Mouse (Mus musculus): ENCODE measurements around the gene Hamp2. TPM values are rescaled to one million over a fixed set of nuclear protein-coding genes. Genes with fewer than 3 reads are reported as not detected.
"Not testable (repeated sequence)": the region's sequence is repeated elsewhere in the genome, so short reads cannot be mapped to it uniquely, and the experiment has no call there.

Hamp2 gene
- polyA plus RNA-seq, 1 experiment = not detected

DNA sequence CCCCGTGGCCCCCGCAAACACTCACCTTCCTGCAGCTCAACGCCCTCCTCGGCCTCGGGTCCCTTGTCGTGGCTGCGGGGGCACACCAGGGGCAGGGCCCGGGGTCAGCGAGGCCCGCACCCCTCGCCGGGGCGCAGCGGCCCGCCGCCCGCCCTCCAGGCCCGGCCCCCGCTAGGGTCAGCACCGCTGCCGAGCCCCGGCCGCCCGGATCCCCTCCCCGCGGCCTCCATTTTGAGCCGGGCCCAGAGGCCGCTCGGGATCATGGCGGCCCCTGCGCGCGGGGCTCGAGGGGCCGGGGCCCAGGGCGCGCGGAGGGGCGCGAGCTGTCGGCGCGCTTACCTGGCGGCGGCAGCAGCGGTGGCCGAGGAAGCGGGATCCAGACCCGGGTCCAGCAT lies 31.9 kb upstream of the Hamp2 start:
- under 1% methylated on average over 35 of the region's 49 CpGs for WGBS
- TF ChIP-seq POLR2A (IDR thresholded peaks at IDR 0.05; ENCODE audit: borderline replicate concordance, control insufficient read depth, low read depth, low read length) = no peak
- no peak for TF ChIP-seq CTCF (IDR thresholded peaks at IDR 0.05; ENCODE audit: control insufficient read depth, insufficient read depth, low read length)
- H3K27ac ChIP-seq (ENCODE audit: control insufficient read depth, insufficient read depth, low read depth, low read length, poor library complexity) = peak overlapping the region; percentile 99
- H3K4me3 ChIP-seq (replicated peaks; ENCODE audit: control insufficient read depth, low read depth, low read length) = peak overlapping the region; percentile 80
- H3K4me1 ChIP-seq (ENCODE audit: control insufficient read depth, insufficient read depth, low read length) = peaks cover 3% of the 10 kb centered on the region; the same call in 1 of the 2 replicates

DNA sequence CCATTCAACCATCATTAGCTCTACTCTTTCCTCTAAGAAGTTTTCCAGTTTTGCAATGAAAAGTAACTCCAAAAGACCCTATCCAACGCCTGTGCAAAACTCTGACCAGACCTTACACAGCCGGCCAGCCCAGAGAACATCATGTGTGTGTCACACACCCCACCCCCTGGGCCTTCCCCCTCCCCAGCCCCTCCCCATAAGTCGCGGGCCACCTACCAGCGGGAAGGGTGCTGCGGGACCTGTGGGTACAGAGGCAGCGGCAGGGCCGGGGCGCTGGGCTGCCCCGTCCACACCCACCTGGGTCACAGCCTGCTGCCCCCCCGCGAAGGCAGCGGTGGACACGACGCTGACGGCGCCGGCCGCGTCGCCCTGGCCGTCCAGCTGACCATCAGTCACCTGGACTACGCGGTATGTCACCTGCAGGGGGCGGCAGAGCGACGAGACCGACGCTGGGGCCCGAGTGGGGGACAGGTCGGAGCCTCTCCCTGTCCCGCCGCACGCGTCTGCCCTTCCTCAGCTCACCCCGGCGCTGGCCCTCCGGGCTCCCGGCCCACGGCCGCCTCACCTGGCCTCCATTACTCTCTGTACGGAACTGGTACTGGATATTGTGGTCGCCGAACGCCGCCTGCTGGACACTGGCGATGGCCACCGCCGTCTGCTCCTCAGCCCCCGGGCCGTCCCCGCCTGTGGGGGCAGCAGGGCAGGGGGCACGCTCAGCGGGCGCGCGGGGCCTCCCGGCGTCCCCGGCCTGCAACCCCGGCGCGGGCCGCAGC lies 31.3 kb upstream of the Hamp2 start:
- H3K4me1 ChIP-seq (ENCODE audit: control insufficient read depth, insufficient read depth, low read length) = peaks cover 3% of the 10 kb centered on the region; the same call in 1 of the 2 replicates
- peak; percentile 55; the same call in 1 of the 2 replicates for TF ChIP-seq POLR2A (IDR thresholded peaks at IDR 0.05; ENCODE audit: borderline replicate concordance, control insufficient read depth, low read depth, low read length)
- peak; percentile 71 for TF ChIP-seq CTCF (IDR thresholded peaks at IDR 0.05; ENCODE audit: control insufficient read depth, insufficient read depth, low read length)
- peak overlapping the region; percentile 80 for H3K4me3 ChIP-seq (replicated peaks; ENCODE audit: control insufficient read depth, low read depth, low read length)
- H3K27ac ChIP-seq (ENCODE audit: control insufficient read depth, insufficient read depth, low read depth, low read length, poor library complexity) = peak overlapping the region; percentile 99
- WGBS = under 1% methylated on average over 64 of the region's 64 CpGs

DNA sequence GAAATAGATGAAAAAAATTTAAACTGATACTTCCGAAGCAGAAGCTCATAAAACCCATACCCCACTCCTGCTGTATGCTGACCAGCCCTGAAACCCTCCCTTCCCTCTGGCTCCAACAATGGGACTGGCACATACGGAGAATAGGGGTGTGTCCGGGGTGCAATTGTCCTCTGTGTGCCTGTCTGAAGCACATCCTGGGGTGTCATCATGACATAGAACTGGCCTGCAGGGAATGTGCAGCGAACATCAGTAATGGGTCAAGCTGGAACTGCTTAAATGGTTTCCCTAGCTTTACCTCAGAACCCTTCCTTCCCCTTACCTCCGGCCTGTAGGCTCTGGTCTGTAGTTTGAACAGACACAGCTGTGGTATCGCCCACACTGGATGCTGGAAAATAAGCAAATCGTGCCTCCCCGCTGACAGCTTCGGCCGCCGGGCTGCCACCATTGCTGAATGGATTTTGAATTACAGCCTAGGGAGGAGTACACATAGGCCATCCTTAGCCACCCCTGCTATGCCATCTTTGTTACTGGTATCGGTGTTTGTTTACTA lies 30.6 kb upstream of the Hamp2 start:
- Histone ChIP-seq H3K27ac (ENCODE audit: control insufficient read depth, insufficient read depth, low read depth, low read length, poor library complexity) (no peak overlapping the region), H3K4me3 (replicated peaks; ENCODE audit: control insufficient read depth, low read depth, low read length) (peak overlapping the region; percentile 21), H3K4me1 (ENCODE audit: control insufficient read depth, insufficient read depth, low read length) (peaks cover 3% of the 10 kb centered on the region; the same call in 1 of the 2 replicates)
- TF ChIP-seq POLR2A (IDR thresholded peaks at IDR 0.05; ENCODE audit: borderline replicate concordance, control insufficient read depth, low read depth, low read length) = no peak
- TF ChIP-seq CTCF (IDR thresholded peaks at IDR 0.05; ENCODE audit: control insufficient read depth, insufficient read depth, low read length) = no peak
- WGBS = 89% methylated on average over 12 of the region's 12 CpGs

DNA sequence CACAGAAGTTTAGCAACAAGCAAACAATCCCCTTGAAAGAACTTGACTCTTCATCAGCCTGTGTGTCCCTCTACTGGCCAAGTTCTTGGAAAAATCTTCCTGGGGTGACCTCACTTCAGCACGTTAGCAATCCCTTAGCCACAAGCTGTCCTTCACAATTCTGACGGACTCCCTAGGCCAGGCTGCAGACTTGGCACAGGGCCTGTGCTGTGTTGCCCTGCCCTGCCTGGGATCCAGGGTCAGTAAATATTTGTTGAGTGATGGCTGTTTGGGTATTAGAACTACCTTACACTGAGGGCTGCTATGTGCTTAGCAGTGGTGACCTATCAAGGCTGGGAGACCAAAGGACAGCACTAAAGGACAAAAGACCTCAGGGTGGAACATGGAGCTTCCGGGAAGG lies 29.6 kb upstream of the Hamp2 start:
- TF ChIP-seq POLR2A (IDR thresholded peaks at IDR 0.05; ENCODE audit: borderline replicate concordance, control insufficient read depth, low read depth, low read length) = no peak
- TF ChIP-seq CTCF (IDR thresholded peaks at IDR 0.05; ENCODE audit: control insufficient read depth, insufficient read depth, low read length) = no peak
- 70% methylated on average over 3 of the region's 3 CpGs for WGBS
- H3K4me1 ChIP-seq (ENCODE audit: control insufficient read depth, insufficient read depth, low read length) = peaks cover 3% of the 10 kb centered on the region; the same call in 1 of the 2 replicates
- H3K27ac ChIP-seq (ENCODE audit: control insufficient read depth, insufficient read depth, low read depth, low read length, poor library complexity) = no peak overlapping the region; the same call in 1 of the 2 replicates
- H3K4me3 ChIP-seq (replicated peaks; ENCODE audit: control insufficient read depth, low read depth, low read length) = no peak overlapping the region

DNA sequence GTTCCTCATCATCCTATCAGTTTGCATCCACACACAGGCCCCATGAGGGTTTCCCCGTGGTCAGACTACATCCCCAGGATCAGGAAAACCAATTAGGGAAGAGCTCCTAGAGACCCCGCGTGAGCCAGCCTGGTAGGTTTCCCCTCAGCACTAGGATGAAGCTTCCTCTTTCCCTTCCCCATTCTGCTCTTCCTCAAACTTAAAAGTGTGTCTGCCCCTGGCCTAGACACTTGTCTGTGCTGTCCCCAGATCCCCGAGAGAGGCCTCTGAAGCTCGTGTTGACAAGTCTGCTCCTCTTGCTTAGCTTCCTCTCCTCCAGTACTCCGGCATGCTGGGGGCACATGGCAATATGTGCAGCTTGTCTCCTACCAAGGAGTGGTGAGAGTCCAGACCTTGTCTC lies 29.0 kb upstream of the Hamp2 start:
- no peak overlapping the region for H3K4me3 ChIP-seq (replicated peaks; ENCODE audit: control insufficient read depth, low read depth, low read length)
- H3K27ac ChIP-seq (ENCODE audit: control insufficient read depth, insufficient read depth, low read depth, low read length, poor library complexity) = peak overlapping the region; percentile 11; the same call in 1 of the 2 replicates
- H3K4me1 ChIP-seq (ENCODE audit: control insufficient read depth, insufficient read depth, low read length) = peaks cover 3% of the 10 kb centered on the region; the same call in 1 of the 2 replicates
- TF ChIP-seq POLR2A (IDR thresholded peaks at IDR 0.05; ENCODE audit: borderline replicate concordance, control insufficient read depth, low read depth, low read length) = no peak
- no peak for TF ChIP-seq CTCF (IDR thresholded peaks at IDR 0.05; ENCODE audit: control insufficient read depth, insufficient read depth, low read length)
- WGBS = 28% methylated on average over 6 of the region's 6 CpGs

DNA sequence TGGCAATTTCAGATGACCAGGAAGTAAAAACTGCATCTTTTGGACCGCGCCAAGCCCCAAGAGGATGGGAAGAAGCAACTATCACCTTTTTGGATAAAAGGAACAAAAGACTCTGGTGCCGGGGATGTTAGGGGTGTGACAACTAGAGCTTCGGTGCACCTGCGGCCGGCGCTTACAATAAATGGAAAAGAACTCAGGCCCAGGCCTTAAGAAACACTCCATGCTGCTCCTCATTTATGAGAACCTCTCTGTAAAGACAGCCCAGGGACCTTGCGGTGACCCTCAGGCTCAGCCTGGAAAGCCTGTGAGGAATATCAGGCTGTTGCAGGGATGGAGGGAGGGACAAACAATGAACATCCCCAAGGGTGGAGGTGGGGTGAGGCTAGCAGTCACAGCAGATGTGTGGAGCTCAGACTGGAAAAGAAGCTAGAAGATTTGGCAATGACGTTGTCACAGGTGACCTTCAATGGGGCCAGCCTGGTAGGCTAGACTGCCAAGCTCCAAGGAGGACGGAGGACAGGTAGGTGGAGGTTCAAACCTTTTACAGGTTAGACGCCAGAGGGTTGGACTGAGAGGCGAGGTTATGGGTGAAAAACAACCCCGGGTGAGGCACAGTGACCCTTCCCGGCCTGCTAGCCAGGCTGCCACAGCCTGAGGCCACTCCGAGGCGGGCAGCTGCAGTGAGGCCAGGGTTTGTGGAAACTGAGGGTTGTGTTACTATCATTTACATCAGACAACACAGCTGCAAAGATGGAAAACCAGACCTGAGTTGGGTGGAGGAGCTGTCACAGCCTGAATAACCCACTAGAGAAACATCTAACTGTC lies 28.2 kb upstream of the Hamp2 start:
- TF ChIP-seq POLR2A (IDR thresholded peaks at IDR 0.05; ENCODE audit: borderline replicate concordance, control insufficient read depth, low read depth, low read length) (no peak), CTCF (IDR thresholded peaks at IDR 0.05; ENCODE audit: control insufficient read depth, insufficient read depth, low read length) (no peak)
- Histone ChIP-seq H3K4me1 (ENCODE audit: control insufficient read depth, insufficient read depth, low read length) (peaks cover 3% of the 10 kb centered on the region; the same call in 1 of the 2 replicates), H3K4me3 (replicated peaks; ENCODE audit: control insufficient read depth, low read depth, low read length) (no peak overlapping the region), H3K27ac (ENCODE audit: control insufficient read depth, insufficient read depth, low read depth, low read length, poor library complexity) (no peak overlapping the region)
- WGBS = 85% methylated on average over 16 of the region's 16 CpGs

DNA sequence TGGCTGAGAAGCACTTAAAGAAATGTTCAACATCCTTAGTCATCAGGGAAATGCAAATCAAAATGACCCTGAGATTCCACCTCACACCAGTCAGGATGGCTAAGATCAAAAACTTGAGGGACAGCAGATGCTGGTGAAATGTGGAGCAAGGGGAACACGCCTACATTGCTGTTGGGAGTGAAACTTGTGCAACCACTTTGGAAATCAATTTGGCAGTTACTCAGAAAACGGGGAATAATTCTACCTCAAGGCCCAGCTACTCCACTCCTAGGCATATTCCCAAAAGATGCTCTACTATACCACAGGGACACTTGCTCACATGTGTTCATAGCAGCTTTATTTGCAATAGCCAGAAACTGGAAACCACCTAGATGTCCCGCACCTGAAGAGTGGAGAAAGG lies 25.4 kb upstream of the Hamp2 start:
- H3K27ac ChIP-seq (ENCODE audit: control insufficient read depth, insufficient read depth, low read depth, low read length, poor library complexity); H3K4me1 ChIP-seq (ENCODE audit: control insufficient read depth, insufficient read depth, low read length); H3K4me3 ChIP-seq (replicated peaks; ENCODE audit: control insufficient read depth, low read depth, low read length): not testable (repeated sequence)
- 63% methylated on average over 3 of the region's 3 CpGs for WGBS

DNA sequence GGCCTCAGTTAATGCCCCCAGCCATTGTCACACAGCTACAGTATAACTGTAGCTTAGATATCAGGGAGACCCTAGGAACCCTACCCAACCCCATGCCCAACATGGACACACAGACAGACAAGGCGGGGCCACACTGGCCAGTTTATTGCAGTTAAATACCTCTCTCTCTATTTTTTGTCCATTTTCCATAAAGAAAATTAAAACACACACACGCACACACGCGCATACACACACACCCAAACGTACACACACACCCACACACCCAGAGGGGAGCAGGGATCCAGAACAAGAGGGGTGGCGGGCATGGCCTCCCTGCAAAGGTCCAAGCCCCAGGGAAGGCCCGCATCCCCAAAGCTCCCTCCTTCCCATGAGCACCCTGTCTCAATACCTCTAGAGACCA lies 21.4 kb upstream of the Hamp2 start:
- Histone ChIP-seq H3K27ac (ENCODE audit: control insufficient read depth, insufficient read depth, low read depth, low read length, poor library complexity) (no peak overlapping the region), H3K4me3 (replicated peaks; ENCODE audit: control insufficient read depth, low read depth, low read length) (no peak overlapping the region), H3K4me1 (ENCODE audit: control insufficient read depth, insufficient read depth, low read length) (peaks cover 2% of the 10 kb centered on the region)
- 93% methylated on average over 7 of the region's 7 CpGs for WGBS
- TF ChIP-seq POLR2A (IDR thresholded peaks at IDR 0.05; ENCODE audit: borderline replicate concordance, control insufficient read depth, low read depth, low read length) = no peak
- no peak for TF ChIP-seq CTCF (IDR thresholded peaks at IDR 0.05; ENCODE audit: control insufficient read depth, insufficient read depth, low read length)

DNA sequence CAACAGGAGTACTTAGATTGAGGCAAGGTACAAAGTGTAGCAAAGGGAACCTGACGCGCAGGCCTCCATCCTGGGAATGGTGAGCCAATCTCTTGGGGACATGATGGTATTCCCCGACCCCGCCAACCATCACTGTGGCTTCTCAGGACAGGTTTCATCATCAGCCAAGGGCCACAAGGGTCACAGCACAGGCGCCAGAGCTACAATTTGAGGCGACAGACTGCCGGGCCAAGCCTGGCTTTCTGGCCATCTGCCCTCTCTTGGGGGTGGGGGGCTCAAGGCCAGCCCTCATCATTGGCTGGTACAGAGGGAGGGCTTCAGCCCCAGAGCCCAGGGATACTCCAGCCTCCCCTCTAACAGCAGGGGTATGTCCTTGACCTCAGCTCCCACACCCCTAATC lies 21.0 kb upstream of the Hamp2 start:
- not testable (repeated sequence) for H3K4me1 ChIP-seq (ENCODE audit: control insufficient read depth, insufficient read depth, low read length); H3K27ac ChIP-seq (ENCODE audit: control insufficient read depth, insufficient read depth, low read depth, low read length, poor library complexity); H3K4me3 ChIP-seq (replicated peaks; ENCODE audit: control insufficient read depth, low read depth, low read length)
- WGBS = 80% methylated on average over 7 of the region's 7 CpGs

DNA sequence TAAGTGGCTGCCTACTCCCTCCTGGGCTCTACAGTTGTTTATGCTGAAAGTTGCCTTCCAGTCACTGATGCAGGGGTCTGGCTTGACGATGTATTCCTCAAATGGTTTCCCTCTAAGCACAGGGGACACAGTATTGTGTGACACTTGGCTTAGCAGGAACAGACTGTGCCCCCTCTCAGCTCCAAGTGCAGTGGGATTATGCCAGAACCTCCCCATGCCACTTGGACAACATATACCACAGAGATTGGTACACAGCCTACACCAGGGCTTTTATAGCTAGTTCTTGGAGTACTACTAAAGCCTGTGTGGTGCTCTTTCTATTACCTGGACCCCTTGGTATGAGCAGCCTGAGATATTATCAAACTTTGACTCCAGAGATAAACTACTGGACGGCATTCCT lies 20.2 kb upstream of the Hamp2 start:
- H3K27ac ChIP-seq (ENCODE audit: control insufficient read depth, insufficient read depth, low read depth, low read length, poor library complexity); H3K4me3 ChIP-seq (replicated peaks; ENCODE audit: control insufficient read depth, low read depth, low read length); H3K4me1 ChIP-seq (ENCODE audit: control insufficient read depth, insufficient read depth, low read length): not testable (repeated sequence)
- WGBS = 71% methylated on average over 2 of the region's 2 CpGs

All from bone marrow, adult 2 months (tissue).